Mouse (Mus musculus) heart, postnatal 36 days (tissue): ENCODE data around the gene Cfap74. TPM values are rescaled to one million over a fixed set of nuclear protein-coding genes. Genes with fewer than 3 reads are reported as not detected.

Source experiments
- DNase-seq, 2 experiments: peaks; one replicate each; pipeline ENCODE4 v3.0.0; 2021 to 2022
- intact Hi-C: fragments of 180-260 bp; cut with DNase I; formaldehyde crosslinking; loops from one replicate; pipeline ENCODE4 v1.15.1; 2025
- total RNA-seq, 2 experiments: library from RNA; stranded (reverse); gene quantifications; 2 replicates each; pipeline ENCODE4 v1.2.3; 2021

Gene Cfap74
- under 1 TPM; 0.19 to 0.22 TPM for total RNA-seq

- intact Hi-C loops, result loop anchor here (5.0 kb wide), 1 partner anchor 87 kb away; no protein-coding TSS in a partner anchor
- peak; percentile 71 to 73 for DNase-seq
Measured at GRCm38 (mm10) chr4:155409058-155409776, at the start of gene Cfap74. Cfap74 (plus strand) TSS chr4:155409190.

- no peak for DNase-seq
- intact Hi-C loops, result no loop called here
Measured at GRCm38 (mm10) chr4:155359560-155360464, 49.2 kb upstream of the Cfap74 start.

- no peak for DNase-seq
- intact Hi-C loops, result no loop called here
Measured at GRCm38 (mm10) chr4:155360856-155361255, 48.1 kb upstream of the Cfap74 start.

GRCm38 (mm10) chr4:155361303-155361791, 47.6 kb upstream of the Cfap74 start, which contains the start of gene Prkcz:
Prkcz (minus strand) TSS chr4:155361361.
- DNase-seq, result peak; percentile 54 to 57
- intact Hi-C loops, result no loop called here

- DNase-seq, result no peak
- intact Hi-C loops, result no loop called here
Measured at GRCm38 (mm10) chr4:155362443-155362842, 46.5 kb upstream of the Cfap74 start.

GRCm38 (mm10) chr4:155366784-155367183, 42.2 kb upstream of the Cfap74 start:
- intact Hi-C loops, result loop anchor here (5.0 kb wide), 1 partner anchor 201 kb away; no protein-coding TSS in a partner anchor
- DNase-seq, result no peak

GRCm38 (mm10) chr4:155367739-155368138, 41.3 kb upstream of the Cfap74 start:
- intact Hi-C loops, result loop anchor here (5.0 kb wide), 1 partner anchor 200 kb away; no protein-coding TSS in a partner anchor
- no peak for DNase-seq

- intact Hi-C loops, result loop anchor here (5.0 kb wide), 1 partner anchor 199 kb away; no protein-coding TSS in a partner anchor
- DNase-seq, result peak; percentile 65 to 82
Measured at GRCm38 (mm10) chr4:155368684-155369083, 40.3 kb upstream of the Cfap74 start.

- intact Hi-C loops, result no loop called here
- no peak for DNase-seq
Measured at GRCm38 (mm10) chr4:155370737-155371715, 38.0 kb upstream of the Cfap74 start.

- DNase-seq, result no peak
- intact Hi-C loops, result no loop called here
Measured at GRCm38 (mm10) chr4:155371797-155372735, 36.9 kb upstream of the Cfap74 start.

- no peak for DNase-seq
- intact Hi-C loops, result no loop called here
Measured at GRCm38 (mm10) chr4:155381974-155382373, 27.0 kb upstream of the Cfap74 start.

- intact Hi-C loops, result no loop called here
- DNase-seq, result no peak
Measured at GRCm38 (mm10) chr4:155382752-155383151, 26.2 kb upstream of the Cfap74 start.

GRCm38 (mm10) chr4:155383326-155383725, 25.7 kb upstream of the Cfap74 start:
- intact Hi-C loops, result no loop called here
- DNase-seq, result no peak

GRCm38 (mm10) chr4:155387166-155387565, 21.8 kb upstream of the Cfap74 start:
- DNase-seq, result no peak
- intact Hi-C loops, result no loop called here

GRCm38 (mm10) chr4:155395471-155395870, 13.5 kb upstream of the Cfap74 start:
- no peak for DNase-seq
- intact Hi-C loops, result no loop called here

- no peak for DNase-seq
- intact Hi-C loops, result no loop called here
Measured at GRCm38 (mm10) chr4:155396751-155397150, 12.2 kb upstream of the Cfap74 start.

- intact Hi-C loops, result no loop called here
- peak; percentile 35 to 62 for DNase-seq
Measured at GRCm38 (mm10) chr4:155397511-155398221, 11.3 kb upstream of the Cfap74 start, which contains the start of gene Gabrd. Gabrd (minus strand) TSS chr4:155398112.

- intact Hi-C loops, result no loop called here
- no peak for DNase-seq
Measured at GRCm38 (mm10) chr4:155398222-155398540, 10.8 kb upstream of the Cfap74 start.
